Mouse (Mus musculus) v-Abl transformed pro-B cells (cell line): ENCODE measurements around the gene Olfr773.
"Not testable (repeated sequence)": the region's sequence is repeated elsewhere in the genome, so short reads cannot be mapped to it uniquely, and the experiment has no call there.

ENCODE experiments used
- in situ Hi-C, 2 experiments: fragments of 400-800 bp; cut with MboI; formaldehyde crosslinking; loops; one replicate each; pipeline ENCODE4 v1.15.1; 2025; ENCODE audit not compliant: unreplicated experiment in 2 of 2

Olfr773 gene

DNA sequence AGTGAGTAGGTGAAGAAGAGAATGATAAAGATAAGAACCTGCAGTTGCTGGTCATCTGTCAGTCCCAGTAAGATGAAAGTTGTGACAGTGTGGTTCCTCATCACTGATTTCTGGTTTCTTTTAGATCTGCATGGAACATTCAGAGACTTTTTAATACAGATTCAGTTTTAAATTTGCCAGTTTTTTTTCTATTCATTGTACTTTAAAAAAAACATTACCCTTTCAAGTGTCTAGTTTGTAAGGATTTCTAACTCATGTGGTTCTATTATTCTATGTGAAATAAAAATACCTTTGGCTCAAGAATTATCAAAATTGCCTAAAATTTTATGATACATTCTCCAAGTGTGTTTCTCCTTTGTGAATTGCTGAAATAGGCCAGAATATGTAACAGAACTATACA is at the start of gene Olfr773:
TSS of gene Olfr773 (minus strand) at position 101 of the 400 bp plus-strand sequence.
- in situ Hi-C loops = not testable (repeated sequence)

DNA sequence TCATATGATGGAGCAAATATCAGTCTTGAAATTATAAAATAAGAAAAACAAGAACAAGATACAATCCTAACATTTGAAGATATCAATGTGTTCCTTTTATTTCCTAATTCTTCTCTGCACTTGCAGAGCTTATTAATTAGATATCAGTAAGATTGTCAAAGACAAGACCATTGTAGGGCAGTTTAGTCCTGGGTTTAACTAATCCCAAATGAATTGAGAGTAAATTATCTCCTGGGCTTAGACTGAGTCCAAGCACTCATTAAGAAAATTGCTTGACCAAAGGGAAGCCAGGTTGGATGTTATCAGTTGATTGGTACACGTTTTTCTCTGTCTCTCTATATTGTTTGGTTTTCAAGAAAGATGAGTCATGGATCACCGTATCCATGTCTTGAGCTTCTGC is 48.7 kb upstream of the Olfr773 start, which contains the start of gene Olfr774:
TSS of gene Olfr774 (plus strand) at position 301 of the 400 bp plus-strand sequence.
- in situ Hi-C loops = no loop called here

DNA sequence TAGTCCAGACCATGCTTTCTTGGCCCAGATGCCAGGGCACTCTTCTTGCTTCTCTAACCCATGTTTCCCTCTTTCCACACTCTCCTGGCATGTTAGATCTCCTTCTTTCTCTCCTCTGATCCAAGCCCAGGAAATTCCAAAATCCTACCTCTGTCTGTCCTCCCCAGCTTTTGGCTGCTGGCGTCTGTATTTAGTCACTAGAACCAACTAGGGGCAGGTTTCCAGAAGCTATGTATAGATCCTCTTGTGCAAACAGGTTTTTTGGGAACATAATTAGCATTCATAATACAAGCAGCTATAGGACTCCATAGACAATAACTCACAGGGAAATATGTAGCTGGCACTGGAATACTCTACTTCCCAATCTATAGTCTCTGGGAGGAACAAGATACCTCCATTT is 43.5 kb upstream of the Olfr773 start:
- in situ Hi-C loops = no loop called here

DNA sequence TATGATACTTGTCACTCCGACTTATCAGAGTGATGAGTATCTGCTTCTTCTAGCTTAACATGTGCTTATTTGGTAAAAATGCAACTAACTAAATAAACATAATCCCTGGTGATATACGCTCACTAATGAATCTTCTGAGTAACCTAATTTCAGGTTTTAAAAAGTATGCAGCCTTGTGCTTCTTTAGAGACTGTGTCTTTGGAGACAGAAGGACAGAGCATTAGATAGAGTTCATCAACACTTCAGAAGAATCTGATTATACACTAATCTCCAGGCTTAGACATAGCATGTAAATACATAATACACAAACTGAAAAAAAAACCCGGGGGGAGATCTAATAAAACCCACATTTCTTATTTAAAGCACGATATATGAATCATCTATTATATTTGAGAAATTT is 9.4 kb downstream of the Olfr773 start, which contains the start of gene Olfr772:
TSS of gene Olfr772 (minus strand) at position 101 of the 400 bp plus-strand sequence.
- in situ Hi-C loops = not testable (repeated sequence)

DNA sequence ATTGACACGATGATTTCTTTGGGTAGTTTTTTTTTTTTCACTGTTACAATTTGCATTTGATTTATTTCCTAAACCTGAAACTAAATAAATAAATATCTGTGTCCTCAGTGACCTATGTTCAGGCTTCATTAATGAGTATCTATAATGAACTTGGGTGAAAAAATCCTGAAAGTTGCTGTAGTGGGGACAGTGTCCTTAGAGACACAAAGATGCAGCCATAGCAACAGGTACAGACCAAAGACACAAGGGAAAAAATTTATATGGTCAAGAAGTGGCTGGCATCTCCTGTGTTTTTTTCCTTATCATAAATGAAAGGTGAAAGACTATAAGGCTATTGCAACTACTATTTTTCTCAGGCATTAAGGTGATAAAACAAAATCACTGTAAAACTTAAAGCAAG is 22.6 kb downstream of the Olfr773 start, which contains the start of gene Olfr771:
TSS of gene Olfr771 (minus strand) at position 101 of the 400 bp plus-strand sequence.
- in situ Hi-C loops = no loop called here

DNA sequence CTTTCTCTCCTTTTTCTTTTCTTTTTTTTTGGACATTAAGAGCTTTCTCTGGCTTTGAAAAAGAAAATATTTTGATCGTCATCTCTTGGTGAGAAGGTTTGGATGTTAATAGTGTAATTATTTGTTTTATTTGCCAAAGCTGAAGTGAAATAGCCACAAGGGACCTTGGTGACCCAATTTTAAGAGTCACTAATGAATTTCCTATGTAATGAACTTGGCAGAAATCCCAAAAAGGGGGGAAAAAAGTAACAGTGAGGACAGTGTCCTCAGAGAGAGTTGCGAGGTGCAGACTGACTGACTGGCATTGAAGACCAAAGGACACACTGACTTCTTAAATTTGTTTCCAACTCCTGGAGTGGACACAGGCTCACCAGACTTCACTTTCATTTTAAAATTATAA is 48.3 kb downstream of the Olfr773 start, which contains the start of gene Olfr770:
TSS of gene Olfr770 (minus strand) at position 101 of the 400 bp plus-strand sequence.
- in situ Hi-C loops = no loop called here
